Mouse (Mus musculus) E14TG2a.4 (cell line): ENCODE data around the gene Tle4.

Experiments
- CTCF ChIP-seq: conservative IDR thresholded peaks from 2 replicates; pipeline ENCODE4 v1.5.1; 2014; ENCODE audit warnings: low read length
- POU5F1 ChIP-seq: IDR thresholded peaks from 2 replicates; pipeline ENCODE4 v1.6.1; 2014; ENCODE audit warnings: low read length, borderline replicate concordance

GRCm38 (mm10) chr19:14503862-14504261 lies 94.0 kb downstream of the Tle4 start:
- no peak for TF ChIP-seq CTCF
- TF ChIP-seq POU5F1: no peak
